Mouse (Mus musculus): ENCODE measurements at regions not wholly inside any gene's neighbourhood (a gene's known extent, or its start where the extent isn't known, plus 50 kb on each side); places are given as distances from the start of the nearest gene placed in this dataset.

- no peak for DNase-seq (ENCODE audit: inconsistent age in 2 of 2, low spot score in 1 of 2)
Measured at GRCm38 (mm10) chr16:93285191-93285590, 318.7 kb downstream of the Setd4 start.

DNA sequence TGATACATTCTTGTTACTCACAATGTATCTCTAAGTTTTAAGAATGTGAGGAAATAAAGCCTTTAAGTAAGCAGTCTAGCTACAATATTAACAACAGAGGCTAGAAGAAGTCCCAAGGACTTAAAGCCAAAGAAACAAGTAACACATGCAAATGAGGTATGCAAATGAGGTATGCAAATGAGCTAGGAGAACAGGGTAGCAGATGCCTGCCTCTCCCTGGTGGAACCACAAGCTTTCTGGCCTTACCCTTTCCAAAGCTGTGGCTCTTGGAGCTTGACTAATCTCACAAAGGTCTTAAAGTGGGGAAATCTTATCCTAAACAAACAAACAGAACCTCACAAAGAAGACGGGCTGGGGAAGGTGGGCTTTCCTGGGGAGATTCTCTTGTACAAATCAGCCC, 322.1 kb downstream of the Setd4 start:
- DNase-seq (ENCODE audit: inconsistent age in 2 of 2, low spot score in 1 of 2) = no peak

- no peak for DNase-seq (ENCODE audit: inconsistent age in 2 of 2, low spot score in 1 of 2)
Measured at GRCm38 (mm10) chr16:93272636-93273035, 331.2 kb downstream of the Setd4 start.

DNA sequence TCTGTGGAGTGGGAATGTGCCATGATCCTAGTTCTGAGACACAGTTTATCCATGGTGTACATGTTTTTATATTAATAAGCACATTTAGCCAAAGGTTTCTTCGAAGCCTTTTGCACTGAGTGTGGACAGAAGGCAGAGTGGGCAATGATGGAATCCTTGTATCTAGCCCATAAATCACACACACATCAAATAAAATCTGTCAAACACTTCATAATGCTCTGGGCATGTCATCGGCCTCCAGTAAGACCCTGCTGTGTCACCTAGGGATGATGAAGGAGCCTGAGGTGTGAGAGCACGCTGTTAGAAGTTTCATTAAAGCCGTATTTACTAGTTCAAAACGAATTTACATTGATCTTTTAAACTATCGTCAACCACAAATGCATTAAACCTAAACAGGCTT, 331.7 kb downstream of the Setd4 start:
- no peak for DNase-seq (ENCODE audit: inconsistent age in 2 of 2, low spot score in 1 of 2)

GRCm38 (mm10) chr16:93264061-93264585, 339.7 kb downstream of the Setd4 start:
- DNase-seq (ENCODE audit: inconsistent age in 2 of 2, low spot score in 1 of 2) = no peak

- no peak for DNase-seq (ENCODE audit: inconsistent age in 2 of 2, low spot score in 1 of 2)
Measured at GRCm38 (mm10) chr16:93263141-93263815, 340.6 kb downstream of the Setd4 start.

DNA sequence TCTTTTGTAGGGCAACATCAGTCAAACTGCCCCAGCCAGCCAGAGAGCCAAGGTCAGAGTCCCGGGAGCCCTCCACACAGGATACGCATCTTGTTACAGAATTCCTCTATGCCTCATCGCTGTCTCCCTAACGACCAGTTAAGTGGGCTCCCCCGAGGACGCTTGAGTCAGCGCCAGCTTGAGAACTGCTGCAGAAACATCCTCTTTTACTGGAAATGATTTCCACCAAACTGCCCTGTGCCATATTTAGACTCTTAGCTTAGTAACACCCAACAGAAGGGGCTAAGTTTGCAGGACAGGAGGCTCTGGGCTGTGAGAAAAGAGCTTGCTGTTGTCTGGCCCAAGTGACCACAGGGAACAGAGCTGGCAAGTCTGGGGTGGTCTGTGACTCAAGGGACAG, 357.0 kb downstream of the Setd4 start:
- peak; percentile 24 to 53 for DNase-seq (ENCODE audit: inconsistent age in 2 of 2, low spot score in 1 of 2)

- DNase-seq (ENCODE audit: inconsistent age in 2 of 2, low spot score in 1 of 2) = no peak
Measured at GRCm38 (mm10) chr16:93245738-93246137, 358.1 kb downstream of the Setd4 start.

DNA sequence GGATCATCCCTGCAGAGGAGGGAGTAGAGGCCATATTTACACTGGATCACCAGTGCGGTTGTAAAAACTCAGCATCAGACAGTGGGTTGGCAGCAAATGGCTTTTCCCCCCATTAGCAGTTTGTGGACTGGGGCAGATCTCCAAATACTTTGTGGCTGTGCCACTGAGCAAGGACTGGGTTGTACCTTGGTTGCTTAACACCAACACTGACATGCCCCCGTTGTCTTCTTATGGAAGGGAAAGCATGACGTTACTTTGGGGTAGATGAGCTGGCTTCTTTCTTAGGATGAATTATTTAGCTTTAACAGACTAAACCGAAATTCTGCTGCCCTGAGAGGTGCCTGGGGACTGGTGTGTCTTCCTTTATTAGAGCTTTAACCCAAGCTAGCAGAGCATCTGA, 365.0 kb downstream of the Setd4 start:
- no peak for DNase-seq (ENCODE audit: inconsistent age in 2 of 2, low spot score in 1 of 2)

DNA sequence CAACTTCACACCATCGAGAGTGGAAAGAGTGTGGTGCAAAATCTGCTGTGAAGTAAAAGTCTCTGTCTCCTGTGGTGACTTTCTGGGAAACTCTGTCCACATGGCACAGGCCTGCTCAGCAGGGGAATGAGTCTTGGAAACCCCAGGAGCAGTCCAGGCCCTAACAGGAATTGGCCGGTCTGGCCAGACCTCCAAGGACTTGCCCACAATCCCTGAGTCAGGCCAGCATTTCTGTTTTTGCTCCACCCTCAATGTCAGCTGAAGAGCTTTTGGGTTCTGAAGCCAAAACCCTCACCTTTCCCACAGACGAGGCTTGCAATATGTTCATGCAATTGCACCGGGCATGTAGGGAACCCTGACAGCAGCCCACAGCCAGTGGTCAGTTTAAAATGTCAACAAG, 365.5 kb downstream of the Setd4 start:
- no peak for DNase-seq (ENCODE audit: inconsistent age in 2 of 2, low spot score in 1 of 2)

DNA sequence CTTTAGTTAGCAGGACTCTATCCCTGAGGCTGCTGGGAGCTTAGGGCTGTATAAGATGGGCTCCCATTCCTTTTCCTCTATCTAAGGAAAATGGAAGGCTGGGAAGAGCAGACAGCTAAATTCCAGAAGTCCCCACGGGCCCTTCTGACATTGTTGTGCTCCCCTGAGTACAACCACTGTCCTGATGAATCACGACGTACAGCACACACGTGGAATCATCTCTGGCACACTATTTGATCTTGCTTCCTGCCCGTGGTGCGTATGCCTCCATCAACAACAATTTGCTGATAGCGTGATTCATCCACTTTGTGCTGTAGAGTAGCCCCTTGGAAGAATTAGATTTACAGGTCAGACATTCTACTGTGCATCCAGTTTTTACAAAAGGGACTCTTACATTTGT, 378.2 kb downstream of the Setd4 start:
- no peak for DNase-seq (ENCODE audit: inconsistent age in 2 of 2, low spot score in 1 of 2)

DNA sequence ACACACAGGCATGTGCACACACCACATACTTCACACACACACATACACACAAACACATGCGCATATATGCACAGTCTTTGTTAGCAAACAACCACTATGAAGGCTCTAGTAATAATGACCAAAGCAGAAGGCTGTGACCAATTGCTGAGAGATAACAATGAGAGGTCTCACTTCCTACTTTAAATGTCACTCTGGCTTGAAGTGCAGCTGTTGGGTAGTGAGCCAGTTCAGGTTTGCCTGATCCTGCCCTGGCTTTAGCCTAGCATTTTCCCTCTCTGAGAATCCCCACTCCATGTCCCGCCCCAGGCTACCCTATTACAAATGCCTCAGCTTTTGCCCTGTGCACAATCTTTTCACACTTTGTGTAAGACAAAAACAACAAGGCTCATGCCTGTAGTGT, 378.7 kb downstream of the Setd4 start:
- no peak for DNase-seq (ENCODE audit: inconsistent age in 2 of 2, low spot score in 1 of 2)

DNA sequence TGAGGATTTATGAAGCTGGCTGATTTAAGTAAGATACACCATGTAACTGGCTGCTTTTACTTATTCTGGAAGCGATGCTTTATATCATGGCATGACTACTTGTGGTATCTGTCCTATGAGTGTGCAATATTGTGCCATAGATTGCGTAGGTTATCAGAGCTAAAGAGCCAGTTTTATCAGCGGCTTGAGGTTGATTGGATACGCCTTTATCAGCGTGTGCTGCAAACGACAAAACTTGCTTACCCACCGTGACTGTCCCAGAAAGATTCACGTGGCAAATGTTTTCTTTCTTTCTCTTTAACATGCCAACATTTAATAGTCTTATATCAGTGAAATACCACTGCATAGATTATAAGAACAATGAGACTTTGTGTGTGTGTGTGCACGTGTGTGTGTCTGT, 384.1 kb downstream of the Setd4 start:
- no peak for DNase-seq (ENCODE audit: inconsistent age in 2 of 2, low spot score in 1 of 2)

DNA sequence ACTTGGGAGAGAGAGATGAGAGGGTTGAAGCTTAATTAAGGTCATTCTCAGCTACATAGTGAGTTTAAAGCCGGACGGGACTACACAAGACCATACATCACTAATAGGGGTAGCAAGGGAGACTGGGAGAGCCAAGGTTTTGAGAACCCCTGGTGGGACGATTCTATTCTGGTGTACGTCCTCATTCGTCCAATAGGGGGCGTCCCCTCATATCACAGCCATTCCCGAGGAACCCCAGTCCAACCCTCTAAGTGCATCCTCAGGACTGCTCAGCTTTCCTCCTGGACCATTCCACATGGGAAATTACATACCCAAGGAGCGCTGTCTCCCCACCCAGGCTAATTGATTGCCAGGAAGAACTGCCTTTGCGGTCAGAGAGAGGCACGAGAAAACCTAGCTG, 385.5 kb downstream of the Setd4 start:
- no peak for DNase-seq (ENCODE audit: inconsistent age in 2 of 2, low spot score in 1 of 2)

- no peak for DNase-seq (ENCODE audit: inconsistent age in 2 of 2, low spot score in 1 of 2)
Measured at GRCm38 (mm10) chr16:93217600-93218226, 386.1 kb downstream of the Setd4 start.

GRCm38 (mm10) chr16:93215630-93216029, 388.2 kb downstream of the Setd4 start:
- DNase-seq (ENCODE audit: inconsistent age in 2 of 2, low spot score in 1 of 2) = no peak

- no peak for DNase-seq (ENCODE audit: inconsistent age in 2 of 2, low spot score in 1 of 2)
Measured at GRCm38 (mm10) chr16:93213618-93214017, 387.7 kb upstream of the Runx1 start.

DNA sequence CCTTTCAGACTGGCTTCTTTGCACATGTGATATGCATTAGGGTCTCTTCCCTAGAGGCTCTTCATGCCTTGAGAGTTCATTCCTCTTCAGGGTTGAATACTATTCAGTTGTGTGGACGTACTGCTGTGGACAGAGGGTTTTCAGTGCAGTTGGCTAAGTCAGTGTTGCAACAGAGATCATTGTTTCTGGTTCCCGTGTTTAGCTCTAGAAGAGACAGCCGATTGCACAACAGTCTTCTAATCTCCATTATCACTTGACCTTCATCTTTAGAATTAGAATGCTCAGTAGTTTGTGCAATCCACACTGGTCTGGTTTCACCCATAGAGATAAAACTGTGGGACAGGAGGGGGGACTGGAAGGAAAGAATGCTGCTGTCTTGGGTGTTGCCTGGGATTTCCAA, 381.7 kb upstream of the Runx1 start:
- peak in 1 of 2 experiments; percentile 63 for DNase-seq (ENCODE audit: inconsistent age in 2 of 2, low spot score in 1 of 2)

- DNase-seq (ENCODE audit: inconsistent age in 2 of 2, low spot score in 1 of 2) = no peak
Measured at GRCm38 (mm10) chr16:93207217-93207616, 381.3 kb upstream of the Runx1 start.

DNA sequence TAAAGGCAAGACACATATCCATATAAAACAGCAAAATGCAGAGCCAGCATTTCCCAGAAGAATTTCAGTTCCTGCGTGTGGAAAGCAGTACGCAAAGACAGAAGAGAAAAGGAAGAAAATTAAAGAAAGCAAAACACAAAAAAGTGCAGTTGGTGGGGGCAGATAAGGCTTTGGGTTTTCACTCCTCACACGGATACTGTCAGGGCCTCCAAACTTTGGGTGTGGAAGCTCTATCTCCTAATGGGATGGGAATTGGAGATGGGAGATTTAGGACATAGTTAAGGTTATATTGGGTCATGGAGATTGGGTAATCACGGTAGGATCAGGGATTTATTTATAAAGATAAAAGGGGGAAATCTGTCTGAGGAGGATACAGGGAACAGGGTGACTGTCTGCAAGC, 380.4 kb upstream of the Runx1 start:
- DNase-seq (ENCODE audit: inconsistent age in 2 of 2, low spot score in 1 of 2) = no peak

- no peak for DNase-seq (ENCODE audit: inconsistent age in 2 of 2, low spot score in 1 of 2)
Measured at GRCm38 (mm10) chr16:93204601-93205000, 378.7 kb upstream of the Runx1 start.

- DNase-seq (ENCODE audit: inconsistent age in 2 of 2, low spot score in 1 of 2) = no peak
Measured at GRCm38 (mm10) chr16:93202591-93202990, 376.6 kb upstream of the Runx1 start.

- DNase-seq (ENCODE audit: inconsistent age in 2 of 2, low spot score in 1 of 2) = no peak
Measured at GRCm38 (mm10) chr16:93197300-93197699, 371.4 kb upstream of the Runx1 start.
